Mouse (Mus musculus) midbrain, embryonic 14.5 days (tissue): ENCODE results near the gene Nsmf. TPM values are rescaled to one million over a fixed set of nuclear protein-coding genes. Genes with fewer than 3 reads are reported as not detected.

Source experiments
- ATAC-seq: fragments of 200-750 bp; cut with Nextera tagmentation; 2 replicates; pipeline ENCODE4 v1.8.0; 2017; ENCODE audit warnings: moderate number of reproducible peaks, moderate library complexity; ENCODE audit not compliant: low FRiP score, low TSS enrichment
- DNase-seq: peaks from one replicate; pipeline ENCODE4 v3.0.0-alpha.2; 2015
- H3K27ac ChIP-seq: fragments of 300-500 bp; sonication (generic); replicated peaks from 2 replicates; pipeline ENCODE4 v1.5.1; 2014; ENCODE audit warnings: mild to moderate bottlenecking, low read depth, low read length, moderate library complexity
- H3K27me3 ChIP-seq: fragments of 300-500 bp; sonication (generic); 2 replicates; pipeline ENCODE4 v1.6.1; 2014; ENCODE audit warnings: low read length, control low read depth, mixed read lengths; ENCODE audit not compliant: control insufficient read depth, insufficient read depth
- H3K36me3 ChIP-seq: fragments of 300-500 bp; sonication (generic); 2 replicates; pipeline ENCODE4 v1.6.1; 2014; ENCODE audit warnings: low read length, control low read depth; ENCODE audit not compliant: control insufficient read depth, insufficient read depth
- H3K4me1 ChIP-seq: fragments of 300-500 bp; sonication (generic); 2 replicates; pipeline ENCODE4 v1.6.1; 2014; ENCODE audit warnings: mild to moderate bottlenecking, antibody characterized with exemption, low read length, control low read depth; ENCODE audit not compliant: control insufficient read depth, insufficient read depth
- H3K4me2 ChIP-seq: fragments of 300-500 bp; sonication (generic); 2 replicates; pipeline ENCODE4 v1.6.1; 2014; ENCODE audit warnings: mild to moderate bottlenecking, low read length, moderate library complexity
- H3K4me3 ChIP-seq: fragments of 300-500 bp; sonication (generic); replicated peaks from 2 replicates; pipeline ENCODE4 v1.5.1; 2014; ENCODE audit warnings: low read depth, low read length
- H3K9ac ChIP-seq: fragments of 300-500 bp; sonication (generic); replicated peaks from 2 replicates; pipeline ENCODE4 v1.6.1; 2014; ENCODE audit warnings: mild to moderate bottlenecking, low read length, moderate library complexity
- H3K9me3 ChIP-seq: fragments of 300-500 bp; sonication (generic); 2 replicates; pipeline ENCODE4 v1.6.1; 2016; ENCODE audit warnings: low read length, control low read depth, mixed read lengths; ENCODE audit not compliant: control insufficient read depth
- WGBS: fragments of 180-500 bp; shearing (Covaris S2); extraction: QIAGEN DNeasy Blood & Tissue Kit; methylation state at CpG from one replicate; pipeline ENCODE4 v1.1.7; 2014; 5-methylcytosine and 5-hydroxymethylcytosine counted together
- polyA plus RNA-seq: library from polyadenylated mRNA; unstranded; fragments of >200 nt; fragmentation: Nextera tagmentation; extraction: Ambion mirVana; gene quantifications from 2 replicates; pipeline ENCODE4 v1.2.1, GENCODE M21; 2014

Gene Nsmf
- polyA plus RNA-seq, 1 experiment from 2014 or later, result 125 TPM

- DNase-seq (no peak), ATAC-seq (no peak)
- 52% methylated on average over 28 of the region's 28 CpGs for WGBS
- Histone ChIP-seq H3K4me2 (no peak within 1 kb of the TSS), H3K9ac (no peak within 1 kb of the TSS), H3K4me3 (no peak within 1 kb of the TSS), H3K4me1 (peaks cover 9% of the 10 kb centered on the region), H3K27me3 (no peaks in the 10 kb centered on the region), H3K36me3 (no peaks in the 10 kb centered on the region), H3K9me3 (no peaks in the 10 kb centered on the region), H3K27ac (no peak within 1 kb of the TSS)
Observed at GRCm38 (mm10) chr2:25095109-25095850, 41.1 kb downstream of the Nsmf start, which contains the start of gene Noxa1. Gene Noxa1 (minus strand): TSS chr2:25095149.

DNA sequence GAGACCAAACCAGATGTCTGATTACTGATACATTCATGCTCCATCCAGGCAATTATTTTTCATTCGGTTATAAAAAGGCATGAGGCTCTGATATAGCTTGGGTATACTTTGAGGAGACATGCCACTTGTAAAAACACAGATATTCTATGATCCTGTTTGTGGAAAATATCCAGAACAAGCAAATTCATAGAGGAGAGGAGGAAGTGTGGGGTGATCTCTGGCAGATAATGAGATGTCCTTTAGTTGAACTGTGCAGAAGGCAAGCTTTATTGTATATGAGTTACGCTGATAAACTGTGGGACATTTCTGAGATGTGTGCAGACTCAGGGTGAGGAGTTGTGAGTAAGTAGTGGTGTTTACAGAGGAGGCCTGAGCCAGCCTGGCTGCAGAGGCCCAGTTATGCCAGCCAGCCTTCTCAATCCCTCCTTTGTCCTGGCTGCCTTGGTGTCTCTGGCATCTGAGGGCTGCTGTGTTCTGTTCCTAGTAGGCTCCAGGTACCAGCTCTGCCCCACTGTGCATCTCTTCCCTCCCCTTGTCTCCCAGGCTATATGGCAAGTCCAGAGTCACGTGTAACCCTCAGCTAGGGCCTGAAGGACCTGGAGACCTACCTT is 44.0 kb downstream of the Nsmf start:
- H3K36me3 ChIP-seq, result no peaks in the 10 kb centered on the region
- WGBS, result 84% methylated on average over 3 of the region's 3 CpGs

DNA sequence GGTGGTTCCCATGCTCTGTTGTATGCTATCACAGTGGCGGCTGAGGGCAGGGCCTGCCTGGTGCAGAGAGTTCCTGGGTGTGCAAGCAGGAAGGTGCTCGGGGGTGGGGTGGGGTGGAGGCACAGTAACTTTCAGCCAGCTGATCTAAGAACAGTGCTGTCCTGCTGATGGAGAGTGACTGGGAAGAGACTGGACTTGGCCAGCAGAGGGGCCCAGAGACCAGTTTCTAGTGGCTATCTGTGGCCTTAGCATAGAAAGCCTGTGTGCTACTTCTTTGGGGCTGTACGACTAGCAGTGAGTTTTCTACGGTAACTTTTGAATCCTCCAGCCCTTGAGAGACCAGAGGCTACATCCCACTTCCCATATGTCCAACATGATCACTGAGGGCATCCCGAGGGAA is 44.8 kb downstream of the Nsmf start:
- Histone ChIP-seq H3K36me3 (no peaks in the 10 kb centered on the region), H3K27me3 (no peaks in the 10 kb centered on the region), H3K9me3 (no peaks in the 10 kb centered on the region), H3K27ac (no peak overlapping the region), H3K4me1 (peaks cover 14% of the 10 kb centered on the region), H3K4me3 (no peak overlapping the region), H3K9ac (no peak overlapping the region), H3K4me2 (no peak overlapping the region)
- DNase-seq, result peak; percentile 68
- ATAC-seq, result no peak; the same call in 1 of the 2 replicates
- WGBS, result 38% methylated on average over 5 of the region's 5 CpGs

More for the DNA sequence above, 44.0 kb downstream of the Nsmf start:
- Histone ChIP-seq H3K4me1 (peaks cover 14% of the 10 kb centered on the region), H3K27ac (no peak overlapping the region), H3K4me2 (no peak overlapping the region), H3K27me3 (no peaks in the 10 kb centered on the region), H3K4me3 (no peak overlapping the region), H3K9ac (no peak overlapping the region), H3K9me3 (no peaks in the 10 kb centered on the region)
- DNase-seq (no peak), ATAC-seq (no peak)

GRCm38 (mm10) chr2:25099703-25100102 is 45.5 kb downstream of the Nsmf start:
- Histone ChIP-seq H3K4me1 (peaks cover 14% of the 10 kb centered on the region), H3K4me3 (no peak overlapping the region), H3K4me2 (no peak overlapping the region), H3K27me3 (no peaks in the 10 kb centered on the region), H3K27ac (no peak overlapping the region), H3K36me3 (no peaks in the 10 kb centered on the region), H3K9ac (no peak overlapping the region), H3K9me3 (no peaks in the 10 kb centered on the region)
- DNase-seq (peak; percentile 51), ATAC-seq (no peak)
- 41% methylated on average over 3 of the region's 3 CpGs for WGBS

GRCm38 (mm10) chr2:25104122-25104521 is 50.0 kb downstream of the Nsmf start:
- Histone ChIP-seq H3K9ac (no peak overlapping the region), H3K4me3 (no peak overlapping the region), H3K4me2 (no peak overlapping the region), H3K9me3 (no peaks in the 10 kb centered on the region), H3K4me1 (peaks cover 14% of the 10 kb centered on the region), H3K36me3 (no peaks in the 10 kb centered on the region), H3K27me3 (no peaks in the 10 kb centered on the region), H3K27ac (no peak overlapping the region)
- no peak for DNase-seq
- no peak for ATAC-seq
- 96% methylated on average over 2 of the region's 2 CpGs for WGBS

DNA sequence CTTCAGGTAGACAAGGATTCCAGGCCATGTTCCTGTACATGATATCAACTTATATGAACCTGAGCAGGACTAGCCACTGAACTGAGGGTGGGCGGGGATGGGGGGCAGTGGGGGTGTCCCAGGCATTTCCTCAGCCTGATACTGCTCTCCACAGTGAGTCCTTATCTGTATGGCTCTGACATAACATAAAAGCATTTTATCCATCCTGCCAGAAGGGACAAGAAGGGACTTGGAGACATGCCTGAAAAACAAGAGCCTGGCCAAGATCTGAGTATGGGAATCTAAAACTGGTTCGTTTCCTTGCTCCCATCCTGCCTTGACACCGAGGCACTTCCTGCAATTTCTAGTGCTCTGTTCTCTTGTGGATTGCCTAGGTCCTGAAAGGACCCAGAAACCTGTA is 51.9 kb downstream of the Nsmf start:
- Histone ChIP-seq H3K4me2 (no peak overlapping the region), H3K9me3 (no peaks in the 10 kb centered on the region), H3K36me3 (no peaks in the 10 kb centered on the region), H3K9ac (no peak overlapping the region), H3K4me3 (no peak overlapping the region), H3K27me3 (no peaks in the 10 kb centered on the region), H3K4me1 (no peaks in the 10 kb centered on the region), H3K27ac (no peak overlapping the region)
- DNase-seq (no peak), ATAC-seq (no peak)
- 81% methylated on average over 3 of the region's 3 CpGs for WGBS

GRCm38 (mm10) chr2:25109487-25109886 is 55.3 kb downstream of the Nsmf start:
- DNase-seq (no peak), ATAC-seq (no peak)
- no peak overlapping the region for H3K4me3 ChIP-seq

GRCm38 (mm10) chr2:25110505-25111183 is 56.5 kb downstream of the Nsmf start:
- H3K27ac ChIP-seq, result no peak overlapping the region
- ATAC-seq, result no peak

More at GRCm38 (mm10) chr2:25109487-25109886, 55.3 kb downstream of the Nsmf start:
- Histone ChIP-seq H3K36me3 (no peaks in the 10 kb centered on the region), H3K27ac (no peak overlapping the region), H3K27me3 (no peaks in the 10 kb centered on the region), H3K4me2 (no peak overlapping the region), H3K4me1 (no peaks in the 10 kb centered on the region), H3K9me3 (no peaks in the 10 kb centered on the region), H3K9ac (no peak overlapping the region)

More at GRCm38 (mm10) chr2:25110505-25111183, 56.5 kb downstream of the Nsmf start:
- Histone ChIP-seq H3K4me2 (no peak overlapping the region), H3K9me3 (no peaks in the 10 kb centered on the region), H3K9ac (no peak overlapping the region), H3K4me3 (no peak overlapping the region), H3K27me3 (no peaks in the 10 kb centered on the region), H3K4me1 (no peaks in the 10 kb centered on the region), H3K36me3 (no peaks in the 10 kb centered on the region)
- DNase-seq, result no peak
